Mouse (Mus musculus) liver, adult (tissue): ENCODE data around the gene Kcnh6.

Source experiments
- GATA4 ChIP-seq: IDR thresholded peaks from 2 replicates; pipeline ENCODE4 v1.6.1; 2014; ENCODE audit warnings: mild to moderate bottlenecking, low read length; ENCODE audit not compliant: insufficient replicate concordance

Kcnh6 gene

DNA sequence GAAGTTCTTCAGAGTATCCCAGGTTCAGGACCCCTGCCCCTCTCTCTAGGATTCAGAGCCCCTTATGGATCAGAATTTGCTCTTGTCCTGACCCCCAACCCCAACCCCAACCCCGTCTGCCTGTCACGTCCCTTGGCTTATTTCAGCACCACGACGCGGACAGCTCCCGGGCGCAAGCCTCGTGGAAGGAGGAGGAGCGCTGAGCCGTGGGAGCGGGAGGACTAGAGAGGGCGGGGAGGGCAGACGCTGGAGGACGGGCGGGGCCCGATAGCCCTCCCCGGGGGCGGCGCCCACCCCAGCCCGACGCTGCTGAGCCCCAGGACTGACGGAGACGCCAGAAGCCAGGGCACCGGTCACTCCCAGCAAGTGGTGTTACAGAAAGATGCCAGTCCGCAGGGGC is at the start of gene Kcnh6:
TSS of gene Kcnh6 (plus strand) at position 304 of the 400 bp plus-strand sequence.
- TF ChIP-seq GATA4, result no peak

DNA sequence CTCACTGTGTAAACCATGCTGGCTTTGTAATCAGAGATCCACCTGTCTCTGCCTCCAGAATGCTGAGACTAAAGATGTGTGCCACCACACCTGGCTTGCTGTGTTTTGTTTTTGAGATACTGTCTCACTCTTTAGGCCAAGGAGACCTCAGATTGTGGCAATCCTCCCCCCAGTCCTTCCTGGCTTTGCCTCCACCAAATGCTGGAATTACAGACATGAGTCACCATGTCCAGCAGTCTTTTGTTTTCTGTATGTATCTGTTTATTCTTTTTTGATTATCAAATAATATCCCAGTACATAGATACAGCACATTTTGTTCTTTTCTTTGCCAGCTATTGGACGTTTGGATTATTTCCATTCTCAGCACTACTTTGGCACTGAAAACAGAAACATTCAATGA is 49.4 kb upstream of the Kcnh6 start:
- no peak for TF ChIP-seq GATA4

DNA sequence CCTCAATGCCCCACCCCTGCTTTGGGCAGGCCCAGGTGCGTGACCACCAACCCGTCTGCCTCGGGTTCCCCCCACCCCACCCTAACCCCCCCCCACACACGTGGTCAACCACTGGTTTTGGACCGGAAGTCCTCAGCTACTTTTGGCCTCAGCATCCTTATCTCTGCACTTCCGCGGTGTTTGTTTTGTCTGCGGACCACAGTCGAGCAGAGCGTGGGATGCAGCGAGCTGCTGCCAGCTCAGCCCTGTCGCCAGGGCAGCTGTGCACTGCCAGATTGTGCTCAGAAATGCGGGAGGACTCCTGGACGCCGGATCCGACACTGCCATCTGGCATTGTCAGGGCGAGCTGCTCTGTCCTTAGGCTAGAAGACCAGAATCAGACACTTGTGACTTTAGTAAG is 48.6 kb upstream of the Kcnh6 start:
- TF ChIP-seq GATA4, result peak; percentile 76; the same call in 1 of the 2 replicates

DNA sequence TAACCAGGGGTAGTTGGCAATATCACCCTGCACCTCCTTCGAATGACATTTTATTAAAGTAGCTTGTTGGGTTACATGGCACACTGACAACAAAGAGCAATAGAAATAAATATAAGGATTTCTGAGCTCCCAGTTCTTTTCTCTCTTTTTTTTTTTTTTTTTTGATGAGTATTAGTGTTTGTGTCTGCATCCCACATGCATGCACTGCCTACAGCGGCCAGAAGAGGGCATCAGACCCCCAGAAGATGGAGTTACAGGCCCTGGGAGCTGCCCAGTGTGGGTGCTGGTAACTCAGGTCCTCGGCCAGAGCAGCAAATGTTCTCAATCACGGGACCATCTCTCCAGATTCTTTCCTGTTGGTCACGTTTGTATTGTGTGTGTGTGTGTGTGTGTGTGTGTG is 43.2 kb upstream of the Kcnh6 start:
- no peak for TF ChIP-seq GATA4

DNA sequence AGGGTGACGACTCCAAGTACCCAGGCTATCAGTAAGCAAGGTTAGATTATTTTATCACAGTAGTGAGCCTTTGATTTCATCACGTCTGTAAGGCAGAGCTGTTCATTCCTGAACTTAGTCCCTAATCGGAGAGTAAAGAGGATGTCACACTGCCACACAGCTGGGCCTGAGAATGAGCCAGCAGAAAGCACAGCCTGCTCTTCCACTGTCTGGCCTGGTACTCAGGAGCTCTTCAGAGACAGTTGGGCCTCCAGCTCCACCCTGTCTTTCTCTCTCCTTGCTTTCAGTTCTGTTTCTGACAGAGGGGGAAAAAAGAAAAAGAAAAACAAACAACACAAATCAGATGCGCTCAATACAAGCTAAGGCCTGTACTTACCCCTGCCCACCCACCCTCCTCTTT is 41.6 kb upstream of the Kcnh6 start:
- no peak for TF ChIP-seq GATA4

DNA sequence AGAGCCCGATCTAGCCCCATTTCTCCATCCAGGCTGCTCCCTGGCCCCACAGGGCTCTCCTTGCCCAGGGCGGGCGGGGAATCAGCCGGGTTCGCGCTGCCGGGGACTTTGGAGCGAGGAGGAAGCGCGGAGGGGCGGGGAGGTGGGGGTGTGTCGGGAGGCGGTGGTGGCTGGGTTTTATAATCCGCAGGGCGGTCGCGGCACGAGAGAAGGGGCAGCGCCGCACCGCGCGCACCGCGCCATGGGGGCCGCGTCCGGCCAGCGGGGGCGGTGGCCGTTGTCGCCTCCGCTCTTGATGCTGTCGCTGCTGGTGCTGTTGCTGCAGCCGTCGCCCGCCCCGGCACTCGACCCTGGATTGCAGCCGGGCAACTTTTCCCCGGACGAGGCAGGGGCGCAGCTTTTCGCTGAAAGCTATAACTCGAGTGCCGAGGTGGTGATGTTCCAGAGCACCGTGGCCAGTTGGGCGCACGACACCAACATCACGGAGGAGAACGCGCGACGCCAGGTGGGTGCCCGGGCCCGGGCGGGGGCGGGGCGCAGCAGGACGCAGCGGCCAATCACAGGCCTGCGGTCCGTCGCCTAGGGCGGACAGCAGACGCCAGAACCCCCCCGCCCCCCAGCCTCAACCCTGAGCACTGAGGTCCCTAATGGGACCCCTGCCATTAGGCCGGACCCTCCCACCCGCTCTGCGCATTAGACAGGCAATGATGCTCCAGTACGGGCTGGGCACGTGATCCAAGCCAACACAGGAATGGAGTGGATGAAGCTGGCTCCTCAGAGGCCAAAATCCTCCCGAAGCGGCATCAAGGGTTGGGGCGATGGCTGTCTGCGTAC is 40.0 kb upstream of the Kcnh6 start, which contains the start of gene Ace:
TSS of gene Ace (plus strand) at position 205 of the 834 bp plus-strand sequence.
- no peak for TF ChIP-seq GATA4

DNA sequence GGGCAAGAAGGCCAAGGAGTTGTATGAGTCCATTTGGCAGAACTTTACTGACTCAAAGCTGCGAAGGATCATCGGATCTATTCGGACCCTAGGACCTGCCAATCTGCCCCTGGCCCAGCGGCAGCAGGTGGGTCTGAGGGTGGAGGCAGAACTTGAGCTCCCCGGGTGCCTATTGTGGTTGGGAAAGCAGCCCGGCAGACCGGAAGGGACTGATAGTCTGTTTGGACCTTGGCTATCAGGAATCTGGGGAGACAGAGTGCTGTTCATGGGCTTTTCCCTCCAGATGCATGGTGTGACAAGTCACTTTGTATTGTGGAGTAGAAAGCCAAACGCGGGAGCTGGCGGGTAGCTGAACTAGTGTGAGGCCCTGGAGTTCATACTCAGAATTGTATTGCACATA is 39.0 kb upstream of the Kcnh6 start:
- no peak for TF ChIP-seq GATA4

DNA sequence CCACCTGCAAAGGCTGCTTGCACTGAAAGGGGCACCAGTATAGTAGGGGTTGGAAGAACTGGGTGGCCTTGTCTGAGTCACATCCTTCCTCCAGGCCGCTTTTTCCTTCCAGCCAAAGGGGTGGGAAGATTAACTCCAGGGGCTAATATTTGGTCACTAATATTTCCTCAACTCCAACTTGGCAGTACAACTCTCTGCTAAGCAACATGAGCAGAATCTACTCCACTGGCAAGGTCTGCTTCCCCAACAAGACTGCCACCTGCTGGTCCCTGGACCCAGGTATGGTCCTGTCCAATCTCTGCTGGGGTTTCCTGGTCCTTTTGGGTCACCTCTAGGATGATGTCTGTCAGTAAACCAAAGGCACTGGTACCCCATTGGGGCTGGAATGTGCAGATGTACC is 38.4 kb upstream of the Kcnh6 start:
- TF ChIP-seq GATA4, result no peak

DNA sequence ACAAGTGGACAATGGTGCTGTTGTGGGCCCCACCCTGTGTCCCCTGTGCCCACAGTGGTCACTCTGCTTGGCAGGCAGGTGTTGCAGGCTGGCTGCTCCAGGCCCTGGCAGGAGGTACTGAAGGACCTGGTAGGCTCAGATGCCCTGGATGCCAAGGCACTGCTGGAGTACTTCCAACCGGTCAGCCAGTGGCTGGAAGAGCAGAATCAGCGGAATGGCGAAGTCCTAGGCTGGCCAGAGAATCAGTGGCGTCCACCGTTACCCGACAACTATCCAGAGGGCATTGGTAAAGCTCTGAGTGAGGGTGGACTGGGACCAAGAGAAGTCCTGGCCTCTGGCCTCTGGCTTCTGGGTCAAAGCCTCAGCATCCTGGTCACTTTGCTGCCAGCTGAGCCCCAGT is 33.3 kb upstream of the Kcnh6 start:
- TF ChIP-seq GATA4, result no peak

DNA sequence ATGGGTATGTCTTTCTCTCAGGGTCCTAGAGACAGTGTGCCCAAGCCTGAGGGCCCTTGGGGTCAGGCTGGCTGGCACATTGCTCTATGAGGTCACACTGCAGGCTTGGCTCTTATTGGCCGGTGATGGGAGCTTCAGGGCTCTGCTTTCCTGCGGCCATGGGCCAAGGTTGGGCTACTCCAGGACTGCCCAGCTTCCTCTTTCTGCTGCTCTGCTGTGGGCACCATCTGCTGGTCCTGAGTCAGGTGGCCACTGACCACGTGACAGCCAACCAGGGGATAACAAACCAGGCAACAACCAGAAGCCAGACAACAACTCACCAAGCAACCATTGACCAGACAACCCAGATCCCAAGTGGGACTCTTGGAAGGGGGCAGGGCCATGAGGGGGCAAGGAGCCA is 32.9 kb upstream of the Kcnh6 start:
- no peak for TF ChIP-seq GATA4

DNA sequence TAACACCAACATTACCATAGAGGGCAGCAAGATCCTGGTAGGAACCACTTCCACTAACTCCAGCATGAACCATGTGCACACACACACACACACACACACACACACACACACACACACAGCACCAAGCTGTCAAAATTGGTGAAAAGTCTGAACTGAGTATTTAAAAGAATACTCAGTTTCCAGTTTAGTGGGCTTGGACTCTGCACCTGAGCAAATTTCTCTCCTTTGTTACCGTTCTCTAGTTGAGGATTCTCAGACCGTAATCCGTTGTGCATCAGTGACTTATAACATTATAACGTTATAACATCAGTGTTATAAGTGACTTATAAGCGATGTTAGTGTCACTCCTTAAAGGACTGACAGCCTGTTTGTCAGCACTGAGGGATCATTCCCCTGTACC is 32.3 kb upstream of the Kcnh6 start:
- TF ChIP-seq GATA4, result no peak

DNA sequence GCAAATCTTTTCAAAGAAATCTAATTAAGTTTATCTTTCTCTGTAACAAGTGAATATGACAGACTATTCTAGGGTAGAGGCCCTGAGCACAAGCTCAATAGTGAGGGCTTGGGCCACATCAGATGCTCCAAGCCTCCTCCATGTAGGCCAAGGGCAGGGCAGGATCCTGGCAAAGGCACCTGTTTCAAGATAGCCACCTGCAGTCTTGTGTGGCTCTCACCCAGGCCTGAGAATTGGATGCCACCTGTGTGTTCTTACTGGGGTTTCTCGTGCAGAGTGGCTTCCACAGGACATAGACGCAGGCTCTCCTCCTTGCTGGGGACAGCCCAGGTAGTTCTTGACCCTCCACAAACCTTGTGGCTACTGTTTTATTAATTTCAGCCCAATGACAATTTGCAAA is 29.7 kb upstream of the Kcnh6 start:
- no peak for TF ChIP-seq GATA4

DNA sequence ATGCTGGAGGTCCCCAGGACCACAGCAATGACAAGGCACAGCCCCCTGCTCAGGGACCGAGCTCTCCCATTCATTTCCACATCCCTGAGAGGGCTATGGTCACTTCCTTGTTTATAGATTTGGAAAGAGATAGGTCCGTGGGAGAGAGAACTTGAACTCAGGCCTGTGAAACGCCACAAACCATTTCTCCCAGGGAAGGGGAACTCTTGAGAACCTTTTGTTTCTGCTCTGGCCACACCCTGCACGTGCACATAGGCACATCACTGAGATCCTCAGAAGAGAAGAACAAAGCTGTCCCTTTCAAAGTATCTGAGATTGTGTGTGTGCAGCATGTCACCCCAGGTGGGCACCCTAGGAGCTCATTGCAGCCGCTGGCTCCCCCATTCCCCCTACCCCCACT is 29.3 kb upstream of the Kcnh6 start:
- no peak for TF ChIP-seq GATA4

DNA sequence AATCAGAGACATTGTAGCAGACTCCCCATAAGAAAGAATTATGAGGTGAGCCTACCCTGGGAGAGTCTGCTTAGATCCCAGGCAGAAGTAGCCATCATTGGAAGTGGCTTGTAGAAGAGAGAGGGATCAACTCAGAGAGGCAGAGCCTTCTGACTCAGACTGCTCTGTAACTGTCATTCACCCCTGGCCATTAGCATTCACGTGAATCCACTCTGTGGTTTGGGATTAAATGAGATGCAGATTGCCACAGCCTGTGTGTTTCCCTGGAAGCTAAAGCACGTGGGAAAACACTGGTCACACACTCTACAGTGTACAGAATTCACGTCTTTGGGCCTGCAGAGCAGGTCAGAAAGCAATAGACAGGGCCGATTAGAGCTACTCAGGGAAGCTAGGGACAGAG is 23.5 kb upstream of the Kcnh6 start:
- TF ChIP-seq GATA4, result no peak

DNA sequence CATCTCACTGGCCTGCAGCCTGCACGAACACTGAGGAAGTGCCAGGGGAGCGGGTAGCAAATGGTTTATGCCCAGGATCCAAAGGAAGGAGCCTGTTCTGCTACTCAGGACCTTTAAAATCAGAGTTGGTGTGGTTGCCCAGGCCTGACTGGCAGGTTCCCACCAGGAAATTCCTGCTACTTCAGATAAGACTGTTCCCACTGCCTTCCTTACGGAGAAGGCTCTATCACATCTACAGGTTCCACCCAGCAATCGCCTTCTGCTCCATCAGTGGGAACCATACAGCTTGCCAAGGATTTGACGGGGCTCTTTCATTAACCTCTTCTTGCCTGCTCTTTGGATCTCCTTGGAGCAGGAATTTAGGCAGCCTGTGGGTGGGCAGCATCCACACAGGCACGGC is 20.5 kb upstream of the Kcnh6 start:
- TF ChIP-seq GATA4, result no peak

DNA sequence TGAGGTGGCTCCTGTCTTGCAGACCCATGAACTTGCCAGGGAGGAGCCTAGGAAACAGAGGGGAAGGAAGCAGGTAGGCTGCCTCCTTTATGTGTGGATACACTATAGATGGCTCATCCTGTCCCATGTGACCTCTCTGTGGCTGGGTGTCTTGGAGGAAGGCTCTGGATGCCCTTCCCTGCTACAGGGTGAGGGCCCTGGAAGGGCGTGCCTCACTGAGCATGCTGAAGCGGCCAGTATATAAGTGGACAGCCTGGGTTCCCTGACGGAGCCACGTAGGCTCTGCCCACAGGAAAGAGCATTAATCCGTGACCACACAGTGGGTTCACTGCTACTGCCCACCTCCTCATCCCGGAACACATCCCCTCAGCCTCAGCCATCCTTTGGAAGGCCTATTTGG is 18.5 kb upstream of the Kcnh6 start:
- no peak for TF ChIP-seq GATA4

DNA sequence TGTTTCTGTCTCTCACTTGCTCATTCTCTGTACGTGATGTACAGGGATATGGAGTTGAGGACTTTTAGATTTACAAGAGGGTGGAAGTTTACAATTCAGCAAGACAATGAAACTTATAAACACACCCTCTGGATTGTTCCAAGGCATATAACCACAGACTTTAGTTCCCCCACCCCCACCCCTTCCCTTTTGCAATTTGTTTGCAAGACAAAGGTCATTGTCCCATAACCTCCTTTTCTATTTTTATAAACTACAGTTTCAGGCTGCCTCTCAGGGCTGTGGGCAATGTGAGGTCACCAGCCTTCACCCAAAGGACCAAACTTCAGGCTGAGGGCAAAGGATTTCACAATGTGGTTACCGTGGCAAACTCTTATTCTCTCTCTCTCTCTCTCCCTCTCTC is 17.7 kb upstream of the Kcnh6 start:
- TF ChIP-seq GATA4, result no peak

DNA sequence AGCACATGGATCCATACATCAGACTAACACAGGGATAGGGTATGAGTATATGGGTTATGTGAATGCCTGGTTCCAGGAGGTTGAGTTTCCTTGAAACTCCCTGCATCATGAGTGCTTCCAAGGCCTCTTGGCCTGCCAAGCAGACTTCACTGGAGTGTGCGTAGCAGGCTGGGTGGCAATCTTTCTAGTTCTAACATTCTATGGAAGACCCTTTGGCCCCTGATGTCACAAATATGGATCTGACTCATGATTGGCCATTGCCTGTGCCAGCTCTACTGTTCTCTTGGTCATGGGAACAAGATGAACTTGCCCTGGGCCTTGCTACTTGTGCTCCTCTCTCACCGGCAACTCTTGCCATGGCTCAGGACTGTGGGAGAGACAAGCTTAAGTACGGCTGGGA is 13.5 kb upstream of the Kcnh6 start, which contains the start of gene Ace3:
TSS of gene Ace3 (plus strand) at position 301 of the 400 bp plus-strand sequence.
- no peak for TF ChIP-seq GATA4

DNA sequence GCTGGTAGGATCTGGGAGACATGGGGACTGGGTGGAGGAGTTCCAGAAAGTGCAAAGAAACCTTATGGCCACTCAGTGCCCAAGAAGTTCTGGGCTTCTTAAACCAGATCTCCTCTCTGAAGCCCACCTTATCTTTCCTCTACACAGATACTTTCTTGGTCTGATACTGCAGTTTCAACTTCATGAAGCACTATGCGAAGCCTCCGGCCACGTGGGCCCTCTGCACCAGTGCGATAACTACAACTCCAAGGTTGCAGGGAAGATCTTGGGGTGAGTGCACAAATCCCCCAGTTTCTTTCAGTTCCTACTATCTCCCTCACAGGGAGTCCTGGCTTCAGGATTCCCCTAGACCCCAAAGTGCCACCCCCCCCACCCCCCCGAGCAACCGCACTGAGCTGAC is 7.9 kb upstream of the Kcnh6 start:
- no peak for TF ChIP-seq GATA4
